ENCODE assay signal across 8 mouse cellular contexts in genomic region chr15:99294287-99294686, GRCm38 (mm10). TPM values are rescaled to one million over a fixed set of nuclear protein-coding genes. Genes with fewer than 3 reads are reported as not detected.
A peak's percentile ranks its signal among the peaks of the same experiment; 100 is the strongest.
DNase-seq lines count a peak whose midpoint lies in the region; ATAC-seq and TF ChIP-seq lines count a peak whose summit lies in the region.

No protein-coding gene starts in this region.

- peak overlapping the region; percentile 92; the same call in 1 of the 2 replicates for H3K27ac ChIP-seq in lung, embryonic 14.5 days (ENCODE audit: low read depth)
- H3K27ac ChIP-seq in intestine, postnatal 0 days (ENCODE audit: low read depth, low read length) = no peak overlapping the region
- H3K27ac ChIP-seq in neural tube, embryonic 14.5 days (ENCODE audit: low read depth, low read length) = peak overlapping the region; percentile 84; the same call in 1 of the 2 replicates

- H3K36me3 ChIP-seq in lung, embryonic 14.5 days (ENCODE audit: insufficient read depth) = no peaks in the 10 kb centered on the region
- H3K36me3 ChIP-seq in intestine, postnatal 0 days (ENCODE audit: control insufficient read depth, insufficient read depth) = no peaks in the 10 kb centered on the region
- H3K36me3 ChIP-seq in neural tube, embryonic 14.5 days (ENCODE audit: control insufficient read depth, insufficient read depth, low read length) = no peaks in the 10 kb centered on the region

- H3K9me3 ChIP-seq in lung, embryonic 14.5 days (ENCODE audit: low read depth, low read length) = no peaks in the 10 kb centered on the region
- H3K9me3 ChIP-seq in intestine, postnatal 0 days (ENCODE audit: control insufficient read depth) = no peaks in the 10 kb centered on the region
- H3K9me3 ChIP-seq in neural tube, embryonic 14.5 days (ENCODE audit: control insufficient read depth, low read length) = no peaks in the 10 kb centered on the region

- no peaks in the 10 kb centered on the region for H3K27me3 ChIP-seq in lung, embryonic 14.5 days (ENCODE audit: insufficient read depth, low read length)
- H3K27me3 ChIP-seq in intestine, postnatal 0 days (replicated peaks; ENCODE audit: control insufficient read depth, insufficient read depth, low read length) = no peaks in the 10 kb centered on the region
- H3K27me3 ChIP-seq in neural tube, embryonic 14.5 days (ENCODE audit: control insufficient read depth, insufficient read depth, low read length) = no peaks in the 10 kb centered on the region

- H3K4me1 ChIP-seq in lung, embryonic 14.5 days (ENCODE audit: insufficient read depth) = no peaks in the 10 kb centered on the region
- no peaks in the 10 kb centered on the region for H3K4me1 ChIP-seq in intestine, postnatal 0 days (replicated peaks; ENCODE audit: control insufficient read depth, insufficient read depth, low read length)
- peaks cover 11% of the 10 kb centered on the region; the same call in 1 of the 2 replicates for H3K4me1 ChIP-seq in neural tube, embryonic 14.5 days (ENCODE audit: control insufficient read depth, insufficient read depth, low read length)

- peak; percentile 54 for DNase-seq in lung, embryonic 14.5 days
- no peak for DNase-seq in lung, postnatal 4 days
- no peak for DNase-seq in retina, postnatal 1 day
- no peak for DNase-seq in spleen, postnatal 10 days (ENCODE audit: low spot score in 2 of 2)
- no peak for DNase-seq in ovary, adult 18-20 months (ENCODE audit: low spot score)

- peak overlapping the region; percentile 71 for H3K4me2 ChIP-seq in lung, embryonic 14.5 days
- peak overlapping the region; percentile 85 for H3K4me2 ChIP-seq in intestine, postnatal 0 days (replicated peaks; ENCODE audit: low read depth)
- peak overlapping the region; percentile 40 for H3K4me2 ChIP-seq in neural tube, embryonic 14.5 days (ENCODE audit: low read depth, low read length)

- peak overlapping the region; percentile 67 for H3K9ac ChIP-seq in lung, embryonic 14.5 days
- peak overlapping the region; percentile 55 for H3K9ac ChIP-seq in intestine, postnatal 0 days (ENCODE audit: low read depth, low read length)
- H3K9ac ChIP-seq in neural tube, embryonic 14.5 days (replicated peaks; ENCODE audit: low read depth, low read length) = peak overlapping the region; percentile 74; the same call in 1 of the 2 replicates

- peak overlapping the region; percentile 69 for H3K4me3 ChIP-seq in lung, embryonic 14.5 days (ENCODE audit: low read depth, low read length)
- peak overlapping the region; percentile 67 for H3K4me3 ChIP-seq in intestine, postnatal 0 days (ENCODE audit: low read depth, low read length)
- peak overlapping the region; percentile 67 for H3K4me3 ChIP-seq in neural tube, embryonic 14.5 days (ENCODE audit: low read depth, low read length)

- ATAC-seq in lung, embryonic 14.5 days (ENCODE audit: insufficient read depth) = no peak
- 0 out of 2 replicates have a peak, but pooled peaks have one; percentile 23 for ATAC-seq in common myeloid progenitor, adult 5-6 weeks (replicated peaks; ENCODE audit: low read depth, poor library complexity, severe bottlenecking)
- no peak for ATAC-seq in intestine, postnatal 0 days
- peak; percentile 16 for ATAC-seq in neural tube, embryonic 14.5 days (ENCODE audit: low read depth)

- TF ChIP-seq CTCF in lung, embryonic 14.5 days (IDR thresholded peaks at IDR 0.05; ENCODE audit: low read depth) = no peak
- no peak for TF ChIP-seq CTCF in intestine, postnatal 0 days (IDR thresholded peaks at IDR 0.05; ENCODE audit: low read depth)

- WGBS in lung, embryonic 14.5 days = 17% methylated on average over 16 of the region's 16 CpGs
- 11% methylated on average over 16 of the region's 16 CpGs for whole genome bisulfite sequencing in intestine, postnatal 0 days
- WGBS in neural tube, embryonic 14.5 days = 27% methylated on average over 16 of the region's 16 CpGs

RNA-seq across cellular contexts. Expression of gene Prpf40b, which starts 0.6 kb away (rescaled TPM):
- 48.3 and 59.1 TPM in 2 replicates for polyA plus RNA-seq in lung, embryonic 14.5 days (2014; fragmentation: Nextera tagmentation; extraction: Ambion mirVana)
- 4.3 and 13.7 TPM in 2 replicates for total RNA-seq in common myeloid progenitor, adult 5-6 weeks (2017)
- polyA plus RNA-seq in intestine, postnatal 0 days (2015; fragmentation: Nextera tagmentation; extraction: Ambion mirVana) = 10.8 and 12.7 TPM in 2 replicates
- 96.9 and 113 TPM in 2 replicates for polyA plus RNA-seq in neural tube, embryonic 14.5 days (2014; fragmentation: Nextera tagmentation; extraction: Ambion mirVana)

RNA-seq across cellular contexts. Expression of gene Fam186b, which starts 1.4 kb away (rescaled TPM):
- polyA plus RNA-seq in lung, embryonic 14.5 days (2014; fragmentation: Nextera tagmentation; extraction: Ambion mirVana) = 0.05 and 0.15 TPM in 2 replicates
- total RNA-seq in common myeloid progenitor, adult 5-6 weeks (2017) = not detected in 2 replicates
- polyA plus RNA-seq in intestine, postnatal 0 days (2015; fragmentation: Nextera tagmentation; extraction: Ambion mirVana) = not detected in 2 replicates
- polyA plus RNA-seq in neural tube, embryonic 14.5 days (2014; fragmentation: Nextera tagmentation; extraction: Ambion mirVana) = 0.53 and 0.66 TPM in 2 replicates

RNA-seq across cellular contexts. Expression of gene Mcrs1, which starts 42.5 kb away (rescaled TPM):
- 142 and 155 TPM in 2 replicates for polyA plus RNA-seq in lung, embryonic 14.5 days (2014; fragmentation: Nextera tagmentation; extraction: Ambion mirVana)
- 57.8 and 61.0 TPM in 2 replicates for total RNA-seq in common myeloid progenitor, adult 5-6 weeks (2017)
- polyA plus RNA-seq in intestine, postnatal 0 days (2015; fragmentation: Nextera tagmentation; extraction: Ambion mirVana) = 86.8 and 92.0 TPM in 2 replicates
- polyA plus RNA-seq in neural tube, embryonic 14.5 days (2014; fragmentation: Nextera tagmentation; extraction: Ambion mirVana) = 202 and 213 TPM in 2 replicates

Comparison
In these comparisons a context has a peak if more than half of its experiments do, and no peak if none do; other contexts are left out.
1. ATAC-seq: peak in common myeloid progenitor, adult 5-6 weeks (single experiment) and neural tube, embryonic 14.5 days (single experiment); none in lung, embryonic 14.5 days (single experiment) and intestine, postnatal 0 days (single experiment).
2. Peak in every context shown above with its lines, with median percentiles within 50 percentile points of each other: H3K4me2 ChIP-seq, H3K4me3 ChIP-seq and H3K9ac ChIP-seq.